Mouse (Mus musculus) right cerebral cortex, postnatal 25 days (tissue): ENCODE measurements around the gene Soat1.
A peak's percentile ranks its signal among the peaks of the same experiment; 100 is the strongest.
"Not testable (repeated sequence)": the region's sequence is repeated elsewhere in the genome, so short reads cannot be mapped to it uniquely, and the experiment has no call there.

Experiments
- DNase-seq: peaks from one replicate; pipeline ENCODE4 v3.0.0; 2022

The Soat1 gene

DNA sequence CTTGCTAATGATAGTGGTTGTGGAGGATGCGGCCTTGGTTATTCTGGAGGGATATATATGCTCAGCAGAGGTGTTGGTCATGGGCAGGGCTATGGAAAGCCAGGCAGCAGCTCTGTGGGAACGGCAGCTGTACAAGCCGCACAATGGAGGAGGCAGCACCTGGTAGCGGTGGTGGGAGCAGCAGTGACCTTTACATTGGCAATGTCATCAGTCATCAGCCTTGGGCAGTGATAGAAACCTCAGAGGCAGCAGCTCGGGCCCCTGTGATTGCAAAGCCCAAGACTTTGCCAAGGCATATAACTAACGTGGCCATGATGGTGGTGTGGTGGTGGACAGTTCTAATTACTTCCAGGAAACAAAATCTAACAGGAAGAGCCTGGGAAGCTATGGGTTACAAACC, 50.6 kb downstream of the Soat1 start:
- DNase-seq: no peak

DNA sequence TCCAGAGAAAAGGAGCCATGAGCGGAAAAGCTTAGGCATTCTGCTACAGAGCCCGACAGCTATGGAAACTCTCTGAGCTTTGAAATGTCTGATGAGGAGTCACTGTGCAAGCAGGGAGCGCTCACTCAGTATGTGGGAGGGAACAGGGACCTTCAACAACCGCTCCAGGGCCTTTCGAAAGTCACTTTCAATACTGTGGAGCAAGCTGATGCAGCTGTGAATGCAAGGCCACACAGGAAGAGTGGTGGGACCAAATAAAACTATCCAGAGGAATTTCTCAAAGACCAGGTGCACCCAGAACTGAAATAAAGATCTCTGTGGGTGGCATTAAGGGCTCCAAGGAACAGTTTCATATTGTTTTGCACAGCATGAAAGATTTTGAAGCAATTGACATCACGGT, 51.3 kb downstream of the Soat1 start:
- no peak for DNase-seq

DNA sequence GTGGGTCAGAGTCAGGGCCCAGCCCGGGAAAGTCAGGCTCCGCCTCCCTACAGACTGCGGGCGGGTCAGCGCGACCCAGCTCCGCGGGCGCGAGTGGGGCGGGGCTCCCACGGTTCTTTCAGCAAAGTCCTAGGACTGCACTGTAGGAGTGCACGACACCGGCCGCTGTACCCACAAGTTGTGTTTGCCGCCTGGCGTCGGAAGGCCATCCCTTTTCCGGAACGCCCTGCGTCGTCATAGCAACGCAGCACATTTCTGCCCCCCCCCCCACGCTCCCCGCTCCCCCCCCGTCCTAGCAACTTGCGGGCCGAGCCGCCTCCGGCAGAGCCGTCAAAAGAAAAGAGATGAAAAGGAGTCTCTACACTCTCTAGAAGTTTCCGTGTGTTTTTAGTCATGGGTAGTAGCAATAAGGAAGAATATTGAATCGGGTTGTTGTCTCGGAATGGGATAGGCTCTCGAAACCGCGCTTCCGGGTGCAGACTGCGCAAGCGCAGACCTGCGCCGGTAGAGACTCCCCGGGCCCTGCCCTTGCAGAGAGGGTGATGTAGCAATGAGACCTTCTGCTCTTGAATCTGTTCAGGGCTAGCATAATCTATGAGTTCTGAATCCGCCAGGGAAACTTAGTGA, 53.3 kb downstream of the Soat1 start, which contains the start of gene Axdnd1:
TSS of gene Axdnd1 (minus strand) at position 489 of the 627 bp plus-strand sequence.
- DNase-seq: peak; percentile 82

- no peak for DNase-seq
Observed at GRCm38 (mm10) chr1:156418170-156418569, 56.0 kb downstream of the Soat1 start.

- DNase-seq: no peak
Observed at GRCm38 (mm10) chr1:156408521-156408920, 65.6 kb downstream of the Soat1 start.

GRCm38 (mm10) chr1:156408004-156408403, 66.1 kb downstream of the Soat1 start:
- no peak for DNase-seq

- DNase-seq: no peak
Observed at GRCm38 (mm10) chr1:156403251-156403650, 70.9 kb downstream of the Soat1 start.

GRCm38 (mm10) chr1:156402491-156402890, 71.6 kb downstream of the Soat1 start:
- no peak for DNase-seq

GRCm38 (mm10) chr1:156400159-156400558, 74.0 kb downstream of the Soat1 start:
- DNase-seq: not testable (repeated sequence)

DNA sequence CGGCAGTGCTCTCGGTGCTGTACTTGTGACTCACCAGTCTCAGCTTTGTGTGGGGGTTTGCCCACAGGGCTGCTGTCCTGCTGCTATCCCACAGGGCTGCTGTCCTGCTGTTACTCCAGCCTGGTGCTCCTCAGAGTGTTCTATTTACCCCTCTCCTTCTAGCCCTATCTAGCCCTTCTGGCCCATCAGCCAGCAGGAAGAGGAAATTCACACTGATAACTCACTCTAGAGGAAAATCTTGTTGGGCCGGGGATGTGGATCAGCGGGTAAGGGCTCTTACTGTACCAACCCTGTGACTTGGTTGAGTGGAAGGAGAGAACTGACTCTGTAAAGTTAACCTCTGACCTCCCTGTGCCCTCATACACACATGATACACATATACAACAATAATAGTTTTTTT, 81.0 kb downstream of the Soat1 start:
- DNase-seq: no peak

- no peak for DNase-seq
Observed at GRCm38 (mm10) chr1:156386880-156387279, 87.3 kb downstream of the Soat1 start.

DNA sequence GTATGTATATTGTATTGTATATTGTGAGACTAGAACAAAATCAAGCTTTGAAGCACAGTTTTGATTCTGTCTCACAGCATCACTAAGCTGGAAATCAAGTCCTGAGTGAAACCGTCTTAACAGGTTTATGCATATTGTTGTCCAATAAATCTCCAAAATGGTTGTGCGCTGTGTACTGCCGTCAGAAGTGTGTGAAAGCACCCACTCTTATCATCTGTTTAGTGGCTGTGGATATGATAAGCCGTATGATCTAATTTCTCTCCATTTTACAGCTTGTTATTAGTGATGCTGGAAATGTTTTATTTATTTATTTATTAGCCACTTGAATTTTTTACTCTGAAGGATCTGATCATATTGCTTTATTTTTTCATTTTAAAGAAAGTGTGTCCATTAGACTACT, 87.9 kb downstream of the Soat1 start:
- no peak for DNase-seq

DNA sequence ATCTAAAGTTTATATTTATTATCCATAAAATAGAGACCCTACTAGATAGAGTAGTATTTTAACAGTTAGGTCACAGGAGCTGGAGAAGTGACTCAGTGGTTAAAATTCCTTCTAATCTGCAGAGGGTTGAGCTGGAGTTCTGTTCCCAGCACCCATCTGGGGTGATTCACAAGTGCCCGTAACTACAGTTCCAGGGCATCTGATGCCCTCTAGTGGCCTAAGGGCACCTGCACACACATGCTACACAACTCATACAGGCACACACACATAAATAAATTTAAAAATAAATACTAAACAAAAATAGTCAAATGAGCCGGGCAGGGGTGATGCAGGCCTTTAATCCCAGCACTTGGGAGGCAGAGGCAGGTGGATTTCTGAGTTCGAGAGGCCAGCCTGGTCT, 92.9 kb downstream of the Soat1 start:
- no peak for DNase-seq
